Mouse (Mus musculus) left cerebral cortex, postnatal 10 days (tissue): ENCODE measurements around the gene Rps6ka4. TPM values are rescaled to one million over a fixed set of nuclear protein-coding genes. Genes with fewer than 3 reads are reported as not detected.
A peak's percentile ranks its signal among the peaks of the same experiment; 100 is the strongest.

Experiments
- DNase-seq, 2 experiments: peaks; one replicate each; pipeline ENCODE4 v3.0.0; 2021 to 2022; ENCODE audit warnings: low spot score in 2 of 2, mixed read lengths in 1 of 2; ENCODE audit errors: extremely low spot score in 1 of 2
- intact Hi-C: fragments of 180-260 bp; cut with DNase I; formaldehyde crosslinking; loops from one replicate; pipeline ENCODE4 v1.15.1; 2025
- total RNA-seq, 2 experiments: library from RNA; stranded (reverse); gene quantifications; 2 replicates each; pipeline ENCODE4 v1.2.3; 2021

Gene Rps6ka4
- 10 to 100 TPM; 25.7 to 31.1 TPM for total RNA-seq

- DNase-seq, result peak in 1 of 2 experiments; percentile 82
- intact Hi-C loops, result no loop called here
These were observed at the start of gene Rps6ka4 for GRCm38 (mm10) chr19:6840475-6841291. Rps6ka4 (minus strand) TSS chr19:6840636.

- no peak for DNase-seq
- intact Hi-C loops, result no loop called here
These were observed 37.5 kb upstream of the Rps6ka4 start for GRCm38 (mm10) chr19:6877965-6878364.

- intact Hi-C loops, result no loop called here
- no peak for DNase-seq
These were observed 36.4 kb upstream of the Rps6ka4 start for GRCm38 (mm10) chr19:6876799-6877198.

- intact Hi-C loops, result no loop called here
- DNase-seq, result no peak
These were observed 35.4 kb upstream of the Rps6ka4 start for GRCm38 (mm10) chr19:6875834-6876233.

DNA sequence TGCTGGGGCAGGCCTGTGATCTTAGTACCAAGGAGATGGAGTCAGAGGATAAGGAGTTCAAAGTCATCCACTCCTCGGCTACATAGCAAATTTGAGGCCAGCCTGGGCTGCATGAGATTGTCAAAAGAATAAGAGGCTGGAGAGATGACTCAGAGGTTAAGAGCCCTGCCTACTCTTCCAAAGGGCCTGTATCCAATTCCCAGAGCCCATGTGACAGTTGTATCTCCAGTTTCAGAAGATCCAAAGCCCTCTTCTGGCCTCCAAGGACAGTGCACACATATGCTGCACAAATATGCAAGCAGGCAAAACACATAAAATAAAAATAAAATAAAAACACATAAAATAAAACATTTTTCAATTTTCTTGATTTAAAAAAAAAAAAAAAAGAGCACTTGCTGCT, 33.8 kb upstream of the Rps6ka4 start:
- DNase-seq, result no peak
- intact Hi-C loops, result no loop called here

GRCm38 (mm10) chr19:6872701-6873100, 32.3 kb upstream of the Rps6ka4 start:
- no peak for DNase-seq
- intact Hi-C loops, result no loop called here

DNA sequence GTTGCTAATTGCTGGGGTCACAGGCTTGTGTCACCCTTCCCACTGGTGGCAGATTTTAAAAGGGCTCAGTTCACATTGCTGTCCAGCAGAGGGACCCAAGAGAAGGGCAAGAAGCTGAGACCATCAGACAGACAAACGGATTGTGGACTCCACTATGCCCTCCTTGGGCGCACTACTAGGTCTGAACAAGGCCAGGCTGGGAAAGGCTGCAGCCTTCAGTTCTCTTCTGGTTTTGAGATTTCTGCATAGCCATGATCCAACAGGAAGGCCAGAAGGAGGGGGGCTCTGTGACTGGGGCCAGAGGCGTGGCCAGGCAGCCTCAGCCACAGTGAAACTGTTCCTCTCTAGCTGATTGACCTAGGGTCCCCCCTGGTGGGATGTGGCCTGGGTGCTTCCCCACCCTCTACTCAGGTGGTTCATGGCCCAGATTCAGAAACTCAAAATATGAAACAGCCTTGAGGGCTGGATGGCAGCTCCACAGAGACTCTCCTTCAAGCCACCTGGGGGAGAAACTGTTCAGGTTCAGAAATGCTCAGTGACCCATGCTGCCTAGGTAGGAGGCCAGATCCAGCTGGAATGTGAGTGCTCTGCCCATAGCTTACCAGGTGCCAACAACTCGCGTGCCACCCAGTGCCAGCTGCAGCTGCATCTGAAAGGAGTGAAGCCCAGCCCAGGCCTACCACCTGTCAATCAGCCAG, 31.3 kb upstream of the Rps6ka4 start:
- intact Hi-C loops, result no loop called here
- no peak for DNase-seq

GRCm38 (mm10) chr19:6869355-6869754, 28.9 kb upstream of the Rps6ka4 start:
- DNase-seq, result peak in 1 of 2 experiments; percentile 48
- intact Hi-C loops, result no loop called here

- DNase-seq, result peak in 1 of 2 experiments; percentile 7
- intact Hi-C loops, result no loop called here
These were observed 21.0 kb upstream of the Rps6ka4 start for GRCm38 (mm10) chr19:6861451-6861850.

DNA sequence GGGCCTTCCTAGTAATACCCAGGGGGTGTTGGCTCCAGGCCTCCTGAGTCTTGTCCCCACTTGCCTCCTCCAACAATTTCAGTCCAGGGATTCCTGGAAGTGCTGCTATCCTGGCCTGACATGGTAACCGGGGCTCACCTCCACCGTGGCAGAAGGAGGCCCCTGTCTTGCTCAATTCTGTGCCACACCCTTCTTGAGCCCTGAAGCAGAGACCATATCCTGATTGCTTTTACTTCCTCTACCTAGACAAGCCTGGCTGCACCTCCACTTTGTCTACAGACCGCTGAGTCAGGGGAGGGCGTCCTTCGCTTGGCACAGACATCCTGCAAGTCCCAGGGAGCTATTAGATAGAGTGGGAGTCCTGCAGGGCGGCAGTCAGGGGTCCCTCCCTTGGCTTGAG, 20.3 kb upstream of the Rps6ka4 start:
- intact Hi-C loops, result no loop called here
- DNase-seq, result peak in 1 of 2 experiments; percentile 13

DNA sequence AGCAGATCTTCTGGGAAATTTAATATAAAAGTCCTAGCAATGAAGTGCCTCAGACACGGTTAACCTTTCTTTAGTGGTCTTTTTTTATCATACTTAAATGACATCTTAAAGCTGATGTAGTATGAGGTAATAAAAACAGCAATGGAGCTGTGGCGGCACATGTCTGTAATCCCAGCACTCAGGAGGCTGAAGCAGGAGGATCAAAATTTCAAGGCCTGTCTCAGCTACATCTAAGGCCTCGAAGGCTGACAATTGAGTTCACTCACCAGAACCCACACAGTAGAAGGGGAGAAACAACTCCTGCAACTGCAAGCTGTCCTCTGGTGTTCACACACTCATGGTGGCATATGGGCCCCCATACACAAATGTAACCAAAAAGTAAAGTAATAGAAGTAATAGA, 19.5 kb upstream of the Rps6ka4 start:
- intact Hi-C loops, result no loop called here
- no peak for DNase-seq

- intact Hi-C loops, result no loop called here
- peak in 1 of 2 experiments; percentile 6 for DNase-seq
These were observed 18.7 kb upstream of the Rps6ka4 start for GRCm38 (mm10) chr19:6859032-6859651.

GRCm38 (mm10) chr19:6858031-6858430, 17.6 kb upstream of the Rps6ka4 start, which contains the start of gene Ccdc88b:
Ccdc88b (minus strand) TSS chr19:6858211.
- intact Hi-C loops, result no loop called here
- DNase-seq, result peak in 1 of 2 experiments; percentile 43

GRCm38 (mm10) chr19:6857391-6858005, 17.1 kb upstream of the Rps6ka4 start:
- intact Hi-C loops, result no loop called here
- peak in 1 of 2 experiments; percentile 27 for DNase-seq

GRCm38 (mm10) chr19:6857003-6857360, 16.5 kb upstream of the Rps6ka4 start:
- no peak for DNase-seq
- intact Hi-C loops, result no loop called here

DNA sequence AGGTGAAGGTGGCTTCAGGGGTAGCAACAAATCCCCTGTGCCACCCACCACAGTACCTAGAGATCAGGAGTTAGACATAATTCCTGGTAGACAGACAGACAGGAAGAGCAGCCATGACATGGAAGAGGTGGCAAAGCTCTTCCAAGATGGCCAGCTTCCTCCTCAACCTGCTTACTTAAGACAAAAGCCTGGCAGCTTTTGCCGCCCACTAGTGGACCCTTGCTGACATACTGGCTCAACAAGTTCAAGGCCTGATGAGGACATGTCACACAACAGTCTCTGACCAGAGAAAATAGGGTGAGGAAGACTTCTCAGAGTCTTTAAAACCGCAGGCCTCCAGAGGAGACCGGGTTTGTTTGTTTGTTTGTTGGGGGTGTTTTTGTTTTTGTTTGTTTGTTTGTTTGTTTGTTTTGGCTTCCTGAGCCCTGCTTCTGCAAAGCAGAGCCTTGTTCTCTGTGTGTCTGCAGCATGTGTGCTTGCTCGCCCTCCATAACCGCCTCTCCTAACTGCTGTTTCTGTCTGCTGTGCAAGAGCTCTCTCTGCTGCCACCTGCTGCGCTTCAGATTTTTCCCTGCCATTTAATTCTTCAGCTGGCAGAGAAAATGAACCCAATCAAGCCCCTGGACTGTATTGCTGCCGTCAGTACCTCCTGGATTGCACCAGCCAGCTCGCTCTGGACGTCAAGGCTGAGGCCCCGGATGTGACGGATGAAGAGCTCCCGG, 16.0 kb upstream of the Rps6ka4 start:
- peak; percentile 62 to 73 for DNase-seq
- intact Hi-C loops, result no loop called here

- DNase-seq, result peak in 1 of 2 experiments; percentile 71
- intact Hi-C loops, result no loop called here
These were observed 15.0 kb upstream of the Rps6ka4 start for GRCm38 (mm10) chr19:6855225-6856031.

- intact Hi-C loops, result loop anchor here (5.0 kb wide), 1 partner anchor 362 kb away; no protein-coding TSS in a partner anchor
These were observed 14.2 kb upstream of the Rps6ka4 start for GRCm38 (mm10) chr19:6854658-6855057.

More at GRCm38 (mm10) chr19:6854658-6855057, 14.2 kb upstream of the Rps6ka4 start:
- peak in 1 of 2 experiments; percentile 20 for DNase-seq
